Mouse (Mus musculus) thymus, postnatal 25 days (tissue): Measurements from ENCODE around the gene Vmn2r47.
"Not testable (repeated sequence)": the region's sequence is repeated elsewhere in the genome, so short reads cannot be mapped to it uniquely, and the experiment has no call there.

Source experiments
- DNase-seq: peaks from one replicate; pipeline ENCODE4 v3.0.0; 2022

Gene Vmn2r47

GRCm38 (mm10) chr7:9841225-9841624 lies at the start of gene Vmn2r47:
TSS of gene Vmn2r47 (minus strand) at chr7:9841325.
- not testable (repeated sequence) for DNase-seq

- not testable (repeated sequence) for DNase-seq
Measured at GRCm38 (mm10) chr7:9770471-9770870, 70.7 kb downstream of the Vmn2r47 start, which contains the start of gene Vmn2r46. TSS of gene Vmn2r46 (minus strand) at chr7:9770571.
